Mouse (Mus musculus): ENCODE measurements around the gene Arhgap29. TPM values are rescaled to one million over a fixed set of nuclear protein-coding genes. Genes with fewer than 3 reads are reported as not detected.

Arhgap29 gene
- total RNA-seq (2014; rRNA removed), result 35.9 and 46.9 TPM in 2 replicates
- polyA plus RNA-seq (2015; fragmentation: Nextera tagmentation; extraction: Ambion mirVana), result 12.8 and 14.6 TPM in 2 replicates

GRCm38 (mm10) chr3:121952041-121952591, at the start of gene Arhgap29:
Gene Arhgap29 (plus strand): TSS chr3:121952541.
- Histone ChIP-seq H3K4me3 (ENCODE audit: low read depth, low read length) (peak within 1 kb of the TSS; percentile 53), H3K4me1 (ENCODE audit: insufficient read depth) (0 out of 2 replicates have a peak, but pooled peaks cover 3% of the 10 kb centered on the region), H3K9me3 (ENCODE audit: low read length) (no peaks in the 10 kb centered on the region), H3K27ac (ENCODE audit: low read depth, low read length) (no peak within 1 kb of the TSS; the same call in 1 of the 2 replicates), H3K27me3 (ENCODE audit: insufficient read depth, low read length) (0 out of 2 replicates have a peak, but pooled peaks cover 10% of the 10 kb centered on the region), H3K36me3 (ENCODE audit: insufficient read depth) (no peaks in the 10 kb centered on the region), H3K9ac (peak within 1 kb of the TSS; percentile 58), H3K4me2 (ENCODE audit: low read depth) (peak within 1 kb of the TSS; percentile 74)
- WGBS, result 90% methylated on average over 8 of the region's 8 CpGs
- DNase-seq (no peak), ATAC-seq (no peak)
- TF ChIP-seq CTCF (IDR thresholded peaks at IDR 0.05; ENCODE audit: low read depth), result no peak

- H3K27me3 ChIP-seq (ENCODE audit: insufficient read depth, low read length), result no peaks in the 10 kb centered on the region
- H3K4me3 ChIP-seq (ENCODE audit: low read depth, low read length), result no peak overlapping the region
- no peaks in the 10 kb centered on the region for H3K9me3 ChIP-seq (ENCODE audit: low read length)
- H3K4me2 ChIP-seq (ENCODE audit: low read depth), result no peak overlapping the region
- DNase-seq (no peak), ATAC-seq (no peak)
- WGBS, result 87% methylated on average over 5 of the region's 5 CpGs
- no peak overlapping the region for H3K9ac ChIP-seq
- no peaks in the 10 kb centered on the region for H3K36me3 ChIP-seq (ENCODE audit: insufficient read depth)
- H3K4me1 ChIP-seq (ENCODE audit: insufficient read depth), result no peaks in the 10 kb centered on the region
- no peak for TF ChIP-seq CTCF (IDR thresholded peaks at IDR 0.05; ENCODE audit: low read depth)
- no peak overlapping the region for H3K27ac ChIP-seq (ENCODE audit: low read depth, low read length)
Observed at GRCm38 (mm10) chr3:121902729-121903128, 49.6 kb upstream of the Arhgap29 start.

- H3K9ac ChIP-seq, result no peak overlapping the region
- no peak for TF ChIP-seq CTCF (IDR thresholded peaks at IDR 0.05; ENCODE audit: low read depth)
- H3K4me1 ChIP-seq (ENCODE audit: insufficient read depth), result no peaks in the 10 kb centered on the region
- H3K4me3 ChIP-seq (ENCODE audit: low read depth, low read length), result no peak overlapping the region
- H3K27ac ChIP-seq (ENCODE audit: low read depth, low read length), result no peak overlapping the region
- no peaks in the 10 kb centered on the region for H3K27me3 ChIP-seq (ENCODE audit: insufficient read depth, low read length)
- 80% methylated on average over 4 of the region's 4 CpGs for WGBS
- no peak for DNase-seq
- H3K9me3 ChIP-seq (ENCODE audit: low read length), result no peaks in the 10 kb centered on the region
- ATAC-seq, result no peak
- no peak overlapping the region for H3K4me2 ChIP-seq (ENCODE audit: low read depth)
- H3K36me3 ChIP-seq (ENCODE audit: insufficient read depth), result no peaks in the 10 kb centered on the region
Observed at GRCm38 (mm10) chr3:121903286-121903685, 49.1 kb upstream of the Arhgap29 start.

- no peak overlapping the region for H3K4me2 ChIP-seq (ENCODE audit: low read depth)
- no peaks in the 10 kb centered on the region for H3K4me1 ChIP-seq (ENCODE audit: insufficient read depth)
- H3K4me3 ChIP-seq (ENCODE audit: low read depth, low read length), result no peak overlapping the region
- H3K36me3 ChIP-seq (ENCODE audit: insufficient read depth), result no peaks in the 10 kb centered on the region
- H3K9me3 ChIP-seq (ENCODE audit: low read length), result no peaks in the 10 kb centered on the region
- DNase-seq (no peak), ATAC-seq (no peak)
- no peaks in the 10 kb centered on the region for H3K27me3 ChIP-seq (ENCODE audit: insufficient read depth, low read length)
- TF ChIP-seq CTCF (IDR thresholded peaks at IDR 0.05; ENCODE audit: low read depth), result no peak
- WGBS, result 84% methylated on average over 8 of the region's 8 CpGs
- no peak overlapping the region for H3K9ac ChIP-seq
- H3K27ac ChIP-seq (ENCODE audit: low read depth, low read length), result no peak overlapping the region
Observed at GRCm38 (mm10) chr3:121903695-121904094, 48.6 kb upstream of the Arhgap29 start.

- Histone ChIP-seq H3K4me1 (ENCODE audit: insufficient read depth) (no peaks in the 10 kb centered on the region), H3K27me3 (ENCODE audit: insufficient read depth, low read length) (no peaks in the 10 kb centered on the region), H3K9ac (no peak overlapping the region), H3K27ac (ENCODE audit: low read depth, low read length) (no peak overlapping the region), H3K4me2 (ENCODE audit: low read depth) (no peak overlapping the region), H3K9me3 (ENCODE audit: low read length) (no peaks in the 10 kb centered on the region), H3K4me3 (ENCODE audit: low read depth, low read length) (no peak overlapping the region), H3K36me3 (ENCODE audit: insufficient read depth) (no peaks in the 10 kb centered on the region)
- DNase-seq, result no peak
- no peak for ATAC-seq
- TF ChIP-seq CTCF (IDR thresholded peaks at IDR 0.05; ENCODE audit: low read depth), result no peak
- WGBS, result 81% methylated on average over 2 of the region's 2 CpGs
Observed at GRCm38 (mm10) chr3:121904476-121904875, 47.9 kb upstream of the Arhgap29 start.

GRCm38 (mm10) chr3:121906623-121907022, 45.7 kb upstream of the Arhgap29 start:
- no peaks in the 10 kb centered on the region for H3K9me3 ChIP-seq (ENCODE audit: low read length)
- no peaks in the 10 kb centered on the region for H3K36me3 ChIP-seq (ENCODE audit: insufficient read depth)
- WGBS, result 62% methylated on average over 8 of the region's 8 CpGs
- H3K27ac ChIP-seq (ENCODE audit: low read depth, low read length), result no peak overlapping the region
- no peak for ATAC-seq
- H3K4me2 ChIP-seq (ENCODE audit: low read depth), result no peak overlapping the region
- no peaks in the 10 kb centered on the region for H3K27me3 ChIP-seq (ENCODE audit: insufficient read depth, low read length)
- no peak for DNase-seq
- TF ChIP-seq CTCF (IDR thresholded peaks at IDR 0.05; ENCODE audit: low read depth), result no peak
- no peak overlapping the region for H3K9ac ChIP-seq
- H3K4me3 ChIP-seq (ENCODE audit: low read depth, low read length), result no peak overlapping the region
- H3K4me1 ChIP-seq (ENCODE audit: insufficient read depth), result no peaks in the 10 kb centered on the region

- H3K36me3 ChIP-seq (ENCODE audit: insufficient read depth), result no peaks in the 10 kb centered on the region
- H3K4me3 ChIP-seq (ENCODE audit: low read depth, low read length), result no peak overlapping the region
- no peak overlapping the region for H3K27ac ChIP-seq (ENCODE audit: low read depth, low read length)
- ATAC-seq, result no peak
- WGBS, result 56% methylated on average over 3 of the region's 3 CpGs
- no peaks in the 10 kb centered on the region for H3K27me3 ChIP-seq (ENCODE audit: insufficient read depth, low read length)
- TF ChIP-seq CTCF (IDR thresholded peaks at IDR 0.05; ENCODE audit: low read depth), result no peak
- H3K4me2 ChIP-seq (ENCODE audit: low read depth), result no peak overlapping the region
- H3K4me1 ChIP-seq (ENCODE audit: insufficient read depth), result no peaks in the 10 kb centered on the region
- no peak overlapping the region for H3K9ac ChIP-seq
- no peak for DNase-seq
- no peaks in the 10 kb centered on the region for H3K9me3 ChIP-seq (ENCODE audit: low read length)
Observed at GRCm38 (mm10) chr3:121909155-121909554, 43.2 kb upstream of the Arhgap29 start.

Measured in forebrain, postnatal 0 days (tissue).